Mouse (Mus musculus) mouse embryonic stem cell (cell line): Measurements from ENCODE around the gene Zfp445.
"Not testable (repeated sequence)": the region's sequence is repeated elsewhere in the genome, so short reads cannot be mapped to it uniquely, and the experiment has no call there.

Experiments
- in situ Hi-C, 2 experiments: fragments of 300-500 bp; cut with MboI; formaldehyde crosslinking; loops; 1 replicate in 1 of 2; 3 replicates in 1 of 2; pipeline ENCODE4 v1.14.3; 2019 to 2020; ENCODE audit warnings: low sequenced_read_pairs in 2 of 2, low pct_unique_long_range_greater_than_20kb in 1 of 2, mixed read lengths in 1 of 2; ENCODE audit not compliant: unreplicated experiment in 1 of 2

The Zfp445 gene

DNA sequence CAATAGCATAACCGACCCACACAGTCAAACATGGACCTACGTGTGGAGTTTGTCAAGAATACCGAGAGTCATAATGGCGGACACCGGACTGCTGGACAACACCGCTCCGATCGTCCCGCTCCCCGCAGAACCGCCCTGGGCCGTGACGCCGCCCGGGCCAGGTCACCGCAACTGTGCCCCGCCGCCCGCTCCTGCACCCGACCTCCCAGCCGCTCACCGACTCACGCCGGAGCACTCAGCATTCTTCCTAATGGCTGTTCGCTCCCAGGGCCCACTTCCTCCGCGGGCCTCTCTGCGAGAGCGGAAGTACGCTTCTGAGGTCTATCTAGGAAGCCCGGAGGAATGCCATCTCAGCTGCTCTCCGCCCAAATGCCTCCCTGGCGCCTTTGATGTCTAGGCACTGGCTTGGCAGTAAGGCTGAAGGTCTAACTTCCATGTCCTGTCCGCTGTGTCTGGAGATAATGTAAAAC, at the start of gene Zfp445:
Gene Zfp445 (minus strand): TSS at position 310 of the 470 bp plus-strand sequence.
- in situ Hi-C loops: no loop called here

DNA sequence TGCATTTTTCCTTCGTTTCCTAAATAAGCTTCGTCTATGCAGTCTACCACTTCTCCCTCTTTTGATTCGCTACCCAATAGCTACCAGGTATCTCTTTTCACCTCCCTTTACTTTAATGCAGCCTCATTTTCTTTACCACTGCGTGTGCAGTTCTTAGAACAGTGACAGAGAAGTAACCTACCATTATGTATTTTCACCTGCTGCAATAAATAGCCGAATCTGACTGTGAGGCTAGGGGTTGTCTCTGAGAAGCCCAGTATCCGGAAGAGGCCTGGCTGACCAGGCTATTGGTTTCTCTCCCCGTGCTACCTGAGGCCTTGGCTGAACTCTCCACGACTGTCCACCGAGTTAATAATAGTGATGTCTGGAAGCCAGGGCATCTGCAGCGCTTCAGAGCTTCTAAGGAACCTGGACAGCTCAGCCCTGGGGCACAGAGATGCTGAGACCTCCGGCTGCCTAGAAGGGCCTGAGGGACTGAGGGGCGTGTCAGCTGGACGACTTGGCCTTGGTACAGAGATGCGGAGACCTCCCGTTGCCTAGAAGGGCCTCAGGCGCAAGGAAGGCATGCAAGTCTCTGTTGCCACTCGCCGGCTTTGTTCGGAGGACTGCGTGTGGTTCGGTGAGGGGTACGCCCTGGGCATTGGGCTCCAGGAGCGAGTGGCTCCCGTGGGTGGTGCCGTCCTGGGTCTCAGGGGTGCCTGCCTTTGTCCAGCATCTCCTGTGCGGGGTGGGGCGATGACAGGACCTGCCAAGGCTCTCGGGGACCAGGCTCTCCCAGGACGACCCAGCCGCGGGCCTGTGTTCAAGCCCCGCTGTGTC, 37.1 kb upstream of the Zfp445 start:
- in situ Hi-C loops: no loop called here

DNA sequence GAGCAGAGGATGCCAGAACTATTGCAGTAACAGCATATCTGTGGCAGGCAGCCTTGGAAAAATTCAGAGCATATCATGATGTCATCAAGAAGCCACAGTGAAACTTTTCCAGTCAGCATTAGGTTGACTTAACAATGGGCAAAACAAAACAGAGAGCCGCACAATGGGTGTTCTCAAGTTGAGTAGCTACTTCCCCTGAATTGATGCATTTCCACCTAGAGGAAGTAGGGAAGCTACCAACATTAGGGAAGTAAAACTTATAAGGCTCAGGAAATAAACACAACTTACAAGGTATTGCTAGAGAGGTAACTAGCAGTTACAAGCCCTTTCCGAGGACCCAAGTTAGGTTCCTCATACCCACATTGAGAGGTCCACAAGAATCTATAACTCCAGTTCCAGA, 35.2 kb upstream of the Zfp445 start:
- in situ Hi-C loops: no loop called here

DNA sequence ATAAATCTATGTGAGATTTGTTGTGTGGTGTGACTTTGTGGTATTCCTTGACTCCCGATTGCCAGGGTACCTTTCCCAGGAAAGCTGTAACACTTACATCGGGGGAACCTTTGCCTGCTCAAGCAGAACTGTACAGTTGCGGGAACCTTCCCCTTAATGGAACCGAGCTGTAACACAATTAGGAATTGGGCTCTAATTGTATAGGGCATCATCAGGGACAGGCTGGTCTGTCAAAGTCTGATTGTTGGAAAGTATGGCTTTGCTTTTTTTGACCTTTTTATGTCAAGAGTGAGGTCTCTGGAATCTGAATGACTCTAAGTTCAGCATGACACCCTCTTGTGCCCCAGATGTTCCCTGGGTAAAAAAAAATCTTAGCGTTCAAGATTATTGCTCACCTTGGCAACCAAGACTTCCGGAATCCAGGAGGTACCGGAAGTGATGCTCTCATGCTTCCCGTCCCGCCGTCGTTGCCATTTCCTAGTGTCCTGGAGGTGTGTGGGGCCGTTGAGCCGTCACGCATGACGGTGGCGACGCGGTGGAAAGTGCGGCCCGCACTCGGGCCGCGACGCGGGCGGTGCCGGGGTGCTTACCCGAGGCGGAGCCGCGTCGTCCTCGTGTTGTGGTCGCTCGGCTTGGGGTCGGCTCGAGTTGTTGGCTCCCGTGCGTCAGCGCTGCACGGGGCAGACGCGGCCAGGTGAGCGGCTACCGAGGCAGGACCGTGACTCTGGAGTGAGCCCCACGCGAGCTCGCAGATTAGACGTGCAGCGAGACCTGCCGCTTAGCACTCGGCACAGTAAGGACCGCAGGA, 20.8 kb upstream of the Zfp445 start:
- in situ Hi-C loops: no loop called here

DNA sequence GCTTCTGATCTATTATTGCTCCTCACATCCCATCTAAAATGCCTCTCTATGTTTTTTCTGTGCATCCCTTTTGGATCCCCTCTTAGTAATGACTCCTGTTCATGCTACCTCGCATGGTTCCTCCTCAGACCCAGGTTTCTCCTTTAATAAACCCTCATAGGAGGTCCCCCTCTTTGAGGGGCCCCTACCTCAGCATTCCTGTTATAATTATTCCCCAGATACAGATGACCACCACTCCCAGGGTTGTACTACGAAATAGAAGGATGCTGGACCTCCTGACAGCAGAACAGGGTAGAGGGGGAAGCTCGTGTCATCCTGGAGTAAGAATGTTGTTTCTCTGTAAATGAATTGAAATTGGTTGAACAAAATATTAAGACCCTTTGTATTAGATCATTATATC, 19.6 kb upstream of the Zfp445 start, which contains the start of gene Zkscan7:
Gene Zkscan7 (plus strand): TSS at position 301 of the 400 bp plus-strand sequence.
- in situ Hi-C loops: no loop called here

DNA sequence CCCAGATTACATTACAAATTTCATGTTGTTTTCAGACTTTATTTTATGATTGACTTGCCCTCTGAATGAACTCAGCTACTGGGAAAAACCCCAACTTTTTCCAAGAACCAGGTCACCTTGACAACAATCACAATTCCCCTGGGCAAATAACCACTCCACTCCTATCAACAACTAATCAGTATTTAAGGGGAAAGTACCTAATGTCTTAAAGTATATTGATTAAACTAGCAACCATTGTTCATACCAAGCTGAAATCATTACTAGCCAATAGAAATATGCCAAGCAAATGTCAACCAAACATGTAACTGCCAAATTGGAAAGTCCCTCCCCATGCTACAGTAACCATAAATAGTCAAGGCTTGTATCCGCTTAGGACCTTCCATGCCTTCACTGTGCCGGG, 9.3 kb upstream of the Zfp445 start:
- in situ Hi-C loops: no loop called here

DNA sequence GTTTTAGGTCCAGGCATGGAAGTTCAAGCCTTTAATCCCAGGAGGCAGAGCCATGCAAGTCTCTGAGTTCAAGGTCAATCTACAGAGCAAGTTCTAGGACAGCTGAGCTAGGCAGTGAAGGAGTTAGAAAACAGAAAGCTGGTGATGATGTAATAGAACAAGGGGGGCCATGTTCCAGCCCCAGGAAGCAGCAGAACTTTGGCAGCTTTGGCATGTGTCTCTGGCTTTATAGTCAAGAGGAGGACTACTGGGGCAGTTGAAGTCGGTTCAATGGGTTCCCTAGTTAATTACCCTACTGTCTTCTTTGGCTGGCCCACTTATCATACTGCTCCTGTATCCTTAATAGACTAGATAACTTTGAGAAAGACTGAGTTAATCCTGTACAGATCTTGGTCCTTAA, 8.8 kb upstream of the Zfp445 start:
- in situ Hi-C loops: no loop called here

DNA sequence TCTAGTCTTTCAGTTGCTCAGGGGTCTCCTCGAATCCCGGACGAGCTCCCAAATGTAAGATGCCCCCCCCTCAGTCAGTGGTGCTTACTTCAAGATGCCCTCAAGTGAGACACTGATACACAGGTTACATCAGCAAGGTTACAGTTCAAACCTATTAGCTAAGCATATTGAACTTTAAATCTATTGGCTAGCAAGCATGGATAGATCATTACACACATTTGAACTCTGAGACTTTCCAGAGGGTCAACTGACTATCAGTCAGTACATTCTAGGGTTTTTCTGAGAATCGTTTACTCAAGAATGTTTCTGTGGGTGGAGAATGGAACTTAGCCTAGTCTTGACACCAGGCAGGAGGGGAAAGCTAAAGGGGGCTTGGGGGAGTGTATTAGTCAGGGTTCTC, 6.8 kb upstream of the Zfp445 start:
- in situ Hi-C loops: no loop called here

DNA sequence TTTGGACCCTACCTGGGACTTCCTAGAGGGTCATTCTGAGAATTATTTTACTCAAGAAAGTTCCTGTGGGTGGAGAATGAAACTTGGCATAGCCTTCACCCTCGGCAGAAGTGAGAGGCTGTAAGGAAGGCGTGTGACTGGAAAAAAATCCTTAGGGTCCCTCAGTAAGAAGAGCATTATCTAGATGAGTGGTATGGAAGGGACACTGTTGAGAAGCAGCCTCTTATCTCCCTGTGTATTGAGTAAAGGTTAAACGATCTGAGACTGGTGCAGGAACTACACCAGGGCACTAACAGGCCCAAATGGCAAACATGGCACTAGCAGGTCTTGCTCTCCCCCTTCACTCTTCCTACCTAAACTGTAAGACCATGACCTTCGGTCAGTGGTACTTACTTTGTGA, 386 bp upstream of the Zfp445 start:
- in situ Hi-C loops: no loop called here

DNA sequence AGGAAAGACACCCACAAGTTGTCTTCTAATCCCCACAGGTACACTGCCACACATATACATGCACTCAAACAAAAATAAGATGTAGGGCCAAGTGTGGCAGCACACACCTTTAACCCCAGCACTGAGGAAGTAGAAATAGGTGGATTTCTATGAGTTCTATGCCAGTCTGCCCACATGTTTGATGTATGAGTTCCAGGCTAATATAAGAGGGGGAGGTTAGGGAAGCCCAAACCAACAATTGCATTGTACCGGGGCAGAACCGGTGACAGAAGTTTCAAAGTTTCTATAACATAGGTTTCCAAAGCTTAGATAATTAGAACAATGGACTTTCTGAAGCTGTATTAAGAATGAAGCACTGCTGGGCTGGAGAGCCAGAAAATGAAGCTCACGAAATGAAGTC, 958 bp downstream of the Zfp445 start:
- in situ Hi-C loops: no loop called here

DNA sequence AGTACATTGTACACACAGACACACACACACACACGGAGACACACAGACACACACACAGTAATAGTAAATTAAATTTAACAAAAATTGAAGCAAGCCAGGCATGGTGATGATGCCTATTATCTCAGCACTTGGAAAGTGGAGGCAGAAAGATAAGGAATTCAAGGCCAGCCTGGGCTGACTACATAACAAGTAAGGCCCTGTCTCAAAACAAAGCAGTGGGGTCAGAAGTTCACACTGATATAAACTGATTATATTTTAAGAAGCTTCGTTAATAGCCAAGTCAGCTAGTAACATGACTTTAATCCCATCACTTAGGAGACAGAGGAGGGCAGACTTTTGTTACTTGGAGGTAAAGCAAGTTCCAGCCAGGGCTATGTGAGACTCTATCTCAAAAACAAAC, 2.1 kb downstream of the Zfp445 start:
- in situ Hi-C loops: no loop called here

DNA sequence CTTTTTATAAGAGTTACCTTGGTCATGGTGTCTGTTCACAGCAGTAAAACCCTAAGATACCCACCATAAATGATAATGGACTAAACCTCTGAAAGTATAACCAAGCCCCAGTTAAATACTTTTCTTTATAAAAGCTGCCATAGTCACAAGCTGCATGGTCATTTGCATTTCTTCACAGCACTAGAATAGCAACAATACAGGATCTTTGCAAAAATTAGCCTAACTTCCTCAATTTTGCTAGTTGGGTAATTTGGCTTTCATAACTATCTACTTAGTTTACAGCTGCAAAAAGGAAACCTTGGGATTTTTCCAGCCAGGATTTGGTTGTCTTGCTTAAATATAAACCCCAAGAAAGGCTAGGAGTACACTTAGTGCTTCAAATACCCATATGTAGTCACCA, 5.1 kb downstream of the Zfp445 start:
- in situ Hi-C loops: no loop called here

DNA sequence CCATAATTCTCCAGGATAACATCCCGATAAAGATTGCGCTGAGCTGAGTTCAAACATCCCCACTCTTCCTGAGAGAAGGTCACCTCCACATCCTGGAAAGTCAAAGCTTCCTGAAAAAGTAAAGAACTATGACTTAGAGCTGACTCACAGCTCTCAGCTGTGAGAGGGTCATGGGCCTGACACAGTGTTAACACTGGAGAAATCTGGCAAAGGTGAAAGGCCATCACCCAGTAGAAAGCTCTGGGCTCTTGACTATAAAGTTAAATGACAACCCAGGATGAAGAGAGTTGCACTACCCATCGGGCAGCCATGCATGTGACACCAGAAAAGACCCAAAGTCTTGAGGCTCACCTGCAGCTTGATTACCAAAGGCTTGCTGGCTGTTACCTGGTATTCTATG, 9.1 kb downstream of the Zfp445 start:
- in situ Hi-C loops: no loop called here

DNA sequence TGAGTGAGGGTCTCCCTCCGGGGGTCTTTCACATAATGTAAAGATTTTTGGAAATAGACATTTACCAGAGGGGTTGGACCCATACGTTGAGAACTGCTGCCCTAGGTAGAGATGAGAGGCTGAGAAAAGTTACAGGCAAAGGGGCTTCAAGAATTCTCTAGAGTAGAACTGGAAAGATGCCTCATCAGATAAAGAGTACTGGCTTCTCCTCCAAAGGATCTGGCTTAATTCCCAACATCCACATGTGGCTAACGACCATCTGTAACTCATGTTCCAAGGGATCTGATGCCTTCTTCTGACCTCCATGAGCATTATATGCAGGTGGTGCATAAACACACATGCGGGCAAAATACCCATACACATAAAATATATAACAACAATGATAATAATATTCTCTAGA, 10.2 kb downstream of the Zfp445 start:
- in situ Hi-C loops: no loop called here

DNA sequence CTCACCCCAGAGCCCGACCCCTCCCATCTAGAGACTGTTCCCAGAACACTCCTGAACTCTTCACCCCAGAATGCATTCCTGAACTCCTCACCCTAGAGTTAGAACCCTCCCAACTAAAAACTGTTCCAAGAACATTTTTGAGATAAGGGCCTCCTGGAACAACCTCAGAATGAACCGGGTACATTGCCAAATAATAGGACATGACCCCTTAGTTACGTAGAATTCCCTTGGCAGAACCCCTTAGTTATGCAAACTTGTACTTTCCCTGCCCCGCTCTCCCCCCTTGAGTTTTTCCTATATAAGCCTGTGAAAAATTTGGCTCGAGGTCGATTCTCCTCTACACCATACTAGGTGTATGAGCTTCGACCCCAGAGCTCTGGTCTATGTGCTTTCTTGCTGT, 10.7 kb downstream of the Zfp445 start:
- in situ Hi-C loops: not testable (repeated sequence)

DNA sequence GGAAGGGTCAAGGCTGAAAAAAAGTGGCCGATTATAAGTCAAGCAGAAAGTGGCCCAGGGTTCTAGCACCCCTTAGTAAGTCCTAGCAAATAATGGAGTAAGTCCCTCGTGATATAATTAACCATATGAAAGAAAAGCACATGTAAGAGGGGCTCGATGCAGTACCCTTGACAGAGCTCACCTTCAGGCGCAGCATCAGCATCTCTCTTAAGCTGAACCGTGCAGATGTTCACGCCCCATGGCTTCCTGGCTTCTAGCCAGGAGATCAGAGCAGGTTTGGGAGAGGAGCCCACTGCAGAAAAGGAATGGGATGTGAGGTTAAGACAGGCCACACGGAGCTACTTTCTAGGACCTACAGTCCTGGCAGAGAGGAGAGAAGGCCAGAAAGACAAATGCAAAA, 11.3 kb downstream of the Zfp445 start:
- in situ Hi-C loops: no loop called here

DNA sequence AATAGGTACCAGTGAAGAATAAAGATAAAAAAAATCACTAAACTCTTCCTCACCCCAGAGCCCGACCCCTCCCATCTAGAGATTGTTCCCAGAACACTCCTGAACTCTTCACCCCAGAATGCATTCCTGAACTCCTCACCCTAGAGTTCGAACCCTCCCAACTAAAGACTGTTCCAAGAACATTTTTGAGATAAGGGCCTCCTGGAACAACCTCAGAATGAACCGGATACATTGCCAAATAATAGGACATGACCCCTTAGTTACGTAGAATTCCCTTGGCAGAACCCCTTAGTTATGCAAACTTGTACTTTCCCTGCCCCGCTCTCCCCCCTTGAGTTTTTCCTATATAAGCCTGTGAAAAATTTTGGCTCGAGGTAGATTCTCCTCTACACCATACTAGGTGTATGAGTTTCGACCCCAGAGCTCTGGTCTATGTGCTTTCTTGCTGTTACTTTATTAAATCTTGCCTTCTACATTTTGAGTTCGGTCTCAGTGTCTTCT, 17.9 kb downstream of the Zfp445 start:
- in situ Hi-C loops: not testable (repeated sequence)

DNA sequence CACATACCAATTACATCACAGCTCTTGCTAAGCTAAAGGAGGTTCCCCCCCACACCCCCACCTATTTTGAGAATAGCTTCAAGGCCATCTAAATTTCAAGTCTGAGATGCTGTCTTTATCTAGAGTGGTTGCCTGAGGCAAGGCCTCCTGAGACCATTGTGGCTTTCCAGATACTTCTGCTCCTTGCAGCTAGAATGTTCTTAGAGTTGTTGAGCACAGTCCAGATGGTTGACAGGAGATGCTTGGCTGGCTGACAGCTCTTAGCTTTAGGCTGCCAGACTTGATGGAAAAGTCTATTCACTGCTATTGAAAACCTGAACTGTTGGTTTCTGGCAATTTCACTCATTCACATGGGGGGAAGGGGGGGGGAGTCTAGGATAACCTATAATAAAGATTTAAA, 19.6 kb downstream of the Zfp445 start:
- in situ Hi-C loops: no loop called here

DNA sequence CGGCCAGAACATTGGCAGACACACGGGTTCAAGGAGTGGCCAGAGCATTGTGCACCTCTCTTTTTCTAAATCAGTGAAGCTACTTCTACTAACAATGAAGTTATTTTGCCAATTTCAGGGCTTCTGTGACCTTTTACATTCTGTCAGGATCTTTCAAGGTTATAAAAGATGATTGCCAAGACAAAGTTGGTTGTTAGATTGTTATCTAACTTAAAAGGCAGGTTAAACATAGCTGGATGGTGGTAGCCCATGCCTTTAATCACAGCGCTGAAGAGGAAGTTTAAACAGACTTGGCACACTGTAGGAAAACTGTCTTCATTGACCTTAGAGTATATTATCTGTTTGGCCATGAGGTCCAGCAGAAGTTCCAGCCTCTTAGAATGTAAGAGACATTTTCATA, 20.2 kb downstream of the Zfp445 start:
- in situ Hi-C loops: no loop called here
